Mouse (Mus musculus): ENCODE measurements around the gene Usp2. TPM values are rescaled to one million over a fixed set of nuclear protein-coding genes. Genes with fewer than 3 reads are reported as not detected.

Gene Usp2
- total and polyA plus RNA-seq, 3 experiments: 3.6 to 13.9 TPM; not detected in 1

DNA sequence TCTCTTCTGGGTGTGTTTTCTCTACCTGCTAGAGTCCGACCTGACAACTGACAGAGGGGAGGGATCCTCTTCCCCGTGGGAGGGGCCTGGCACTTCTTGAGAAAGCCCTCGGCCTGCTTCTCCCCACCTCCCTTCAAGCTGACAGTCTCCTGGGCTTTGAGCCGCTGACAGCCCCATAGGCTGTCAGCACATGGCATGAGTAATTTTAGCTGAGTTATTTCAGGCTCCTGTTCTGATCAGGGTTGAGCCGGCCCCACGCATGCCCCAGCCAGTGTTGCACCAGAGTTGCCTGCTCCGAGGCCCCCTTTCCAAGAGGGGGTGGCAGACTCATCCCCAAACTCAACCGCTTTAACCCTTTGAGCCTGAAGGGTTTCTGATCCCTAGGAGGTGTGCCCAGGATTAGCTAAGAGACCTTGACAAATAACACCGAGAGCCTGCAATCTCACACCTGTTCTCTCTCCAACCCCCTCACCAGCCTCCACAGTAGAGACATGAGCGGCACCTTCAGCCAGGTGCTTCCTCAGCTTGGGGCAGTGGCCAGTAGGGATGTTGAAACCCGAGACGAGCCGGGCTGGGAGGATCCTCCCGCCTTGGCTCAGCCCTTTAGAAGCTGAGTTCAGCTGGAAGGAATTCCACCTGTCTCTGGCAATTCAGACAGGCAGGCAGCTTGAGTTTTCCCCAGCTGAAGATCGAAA is 21.1 kb downstream of the Usp2 start:
- Histone ChIP-seq H3K4me3 (ENCODE audit: control insufficient read depth in 1 of 2, insufficient read depth in 1 of 2, low read depth in 2 of 2, low read length in 2 of 2) (no peak overlapping the region), H3K79me2 (ENCODE audit: control insufficient read depth, insufficient read depth, low read length, poor library complexity) (no peaks in the 10 kb centered on the region; the same call in 1 of the 2 replicates), H3K27me3 (ENCODE audit: control insufficient read depth in 1 of 2, insufficient read depth in 2 of 2, low read length in 2 of 2) (no peaks in the 10 kb centered on the region), H3K36me3 (ENCODE audit: control insufficient read depth in 1 of 2, insufficient read depth in 2 of 2, low read length in 2 of 2) (peaks cover 0 to 7% of the 10 kb centered on the region in 2 experiments; a peak in 2 of 4 replicates), H3K4me1 (ENCODE audit: control insufficient read depth in 1 of 2, insufficient read depth in 2 of 2, low read length in 2 of 2) (peaks cover 0 to 25% of the 10 kb centered on the region in 2 experiments; a peak in 3 of 4 replicates), H3K9me3 (replicated peaks; ENCODE audit: insufficient read depth, low read length) (no peaks in the 10 kb centered on the region), H3K9ac (ENCODE audit: control insufficient read depth, low read depth, low read length, poor library complexity, severe bottlenecking) (no peak overlapping the region), H3K27ac (ENCODE audit: control insufficient read depth, low read depth, low read length) (no peak overlapping the region)
- no peak for DNase-seq (ENCODE audit: low read depth, low spot score)
- no peak for TF ChIP-seq MXI1 (IDR thresholded peaks at IDR 0.05; ENCODE audit: low read depth, low read length)
- TF ChIP-seq POLR2AphosphoS5 (IDR thresholded peaks at IDR 0.05; ENCODE audit: borderline replicate concordance, low read depth, low read length): no peak
- no peak for TF ChIP-seq BHLHE40 (IDR thresholded peaks at IDR 0.05; ENCODE audit: borderline replicate concordance, low read depth, low read length)
- TF ChIP-seq SIN3A (IDR thresholded peaks at IDR 0.05; ENCODE audit: low read length): no peak
- no peak for TF ChIP-seq E2F4 (IDR thresholded peaks at IDR 0.05; ENCODE audit: borderline replicate concordance, low read depth, low read length)
- TF ChIP-seq UBTF (IDR thresholded peaks at IDR 0.05; ENCODE audit: borderline replicate concordance, insufficient read depth, low read depth, low read length): no peak
- TF ChIP-seq POLR2A (IDR thresholded peaks at IDR 0.05; ENCODE audit: control insufficient read depth in 1 of 2, insufficient read depth in 1 of 2, low read depth in 1 of 2, low read length in 2 of 2, poor library complexity in 1 of 2): no peak
- TF ChIP-seq TAL1 (IDR thresholded peaks at IDR 0.05; ENCODE audit: low read length): no peak

DNA sequence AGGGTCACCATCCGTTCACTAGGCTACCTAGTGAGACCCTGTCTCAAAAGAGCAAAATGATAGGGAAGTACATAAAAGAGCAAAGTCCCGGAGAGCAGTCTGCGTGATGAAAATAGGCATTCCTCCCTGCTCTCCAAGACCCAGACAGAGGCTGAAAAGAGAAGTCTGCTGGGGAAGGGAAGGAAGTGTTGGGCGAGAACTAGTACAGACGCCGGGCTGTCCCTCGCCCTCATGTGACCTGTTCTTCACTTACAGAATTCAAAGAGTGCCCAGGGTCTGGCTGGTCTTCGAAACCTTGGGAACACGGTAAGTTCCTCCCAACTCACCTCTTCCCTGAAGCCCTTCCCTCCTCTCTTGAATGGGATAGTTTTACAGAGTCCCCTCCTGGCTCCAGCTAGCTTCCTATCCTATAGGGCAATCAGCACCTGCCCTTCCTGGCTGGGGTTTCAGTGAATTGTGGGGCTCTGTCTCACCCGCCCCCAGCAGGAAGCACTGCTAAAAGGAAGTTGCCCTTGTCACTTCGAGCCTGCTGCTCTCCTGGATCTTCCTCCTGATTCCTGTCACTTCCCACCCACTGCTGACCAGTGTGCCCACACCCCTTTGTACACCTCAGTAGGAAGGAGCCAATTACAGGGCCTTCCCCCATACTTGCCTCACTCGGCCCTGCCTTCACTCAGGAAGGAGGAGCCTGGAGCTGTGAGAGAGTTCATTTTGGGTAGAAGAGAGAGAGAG is 22.2 kb downstream of the Usp2 start:
- no peaks in the 10 kb centered on the region for H3K9me3 ChIP-seq (replicated peaks; ENCODE audit: insufficient read depth, low read length)
- H3K4me3 ChIP-seq (ENCODE audit: control insufficient read depth in 1 of 2, insufficient read depth in 1 of 2, low read depth in 2 of 2, low read length in 2 of 2): peak overlapping the region; percentile 0 to 20; a peak in 2 of 4 replicates
- H3K9ac ChIP-seq (ENCODE audit: control insufficient read depth, low read depth, low read length, poor library complexity, severe bottlenecking): peak overlapping the region; percentile 32
- H3K36me3 ChIP-seq (ENCODE audit: control insufficient read depth in 1 of 2, insufficient read depth in 2 of 2, low read length in 2 of 2): peaks cover 0 to 7% of the 10 kb centered on the region in 2 experiments; a peak in 2 of 4 replicates
- no peaks in the 10 kb centered on the region for H3K27me3 ChIP-seq (ENCODE audit: control insufficient read depth in 1 of 2, insufficient read depth in 2 of 2, low read length in 2 of 2)
- peaks cover 0 to 19% of the 10 kb centered on the region in 2 experiments; a peak in 2 of 4 replicates for H3K4me1 ChIP-seq (ENCODE audit: control insufficient read depth in 1 of 2, insufficient read depth in 2 of 2, low read length in 2 of 2)
- peak overlapping the region; percentile 63 for H3K27ac ChIP-seq (ENCODE audit: control insufficient read depth, low read depth, low read length)
- DNase-seq (ENCODE audit: low read depth, low spot score): peak; percentile 78
- H3K79me2 ChIP-seq (ENCODE audit: control insufficient read depth, insufficient read depth, low read length, poor library complexity): no peaks in the 10 kb centered on the region; the same call in 1 of the 2 replicates
- TF ChIP-seq MXI1 (IDR thresholded peaks at IDR 0.05; ENCODE audit: low read depth, low read length): no peak
- TF ChIP-seq MYC (IDR thresholded peaks at IDR 0.05; ENCODE audit: low read depth, low read length): no peak
- no peak for TF ChIP-seq TAL1 (IDR thresholded peaks at IDR 0.05; ENCODE audit: low read length)
- TF ChIP-seq JUND (IDR thresholded peaks at IDR 0.05; ENCODE audit: low read depth, low read length): no peak
- TF ChIP-seq SIN3A (IDR thresholded peaks at IDR 0.05; ENCODE audit: low read length): peak; percentile 56; the same call in 1 of the 2 replicates
- no peak for TF ChIP-seq GATA1 (IDR thresholded peaks at IDR 0.05; ENCODE audit: low read depth, low read length)
- no peak for TF ChIP-seq HCFC1 (IDR thresholded peaks at IDR 0.05; ENCODE audit: low read depth, low read length)
- TF ChIP-seq MAFK (IDR thresholded peaks at IDR 0.05; ENCODE audit: borderline replicate concordance, low read depth, low read length): no peak
- no peak for TF ChIP-seq ZMIZ1 (IDR thresholded peaks at IDR 0.05; ENCODE audit: low read depth, low read length)
- no peak for TF ChIP-seq RAD21 (IDR thresholded peaks at IDR 0.05; ENCODE audit: low read depth, low read length)
- no peak for TF ChIP-seq MYB (IDR thresholded peaks at IDR 0.05; ENCODE audit: low read depth, low read length)
- TF ChIP-seq GABPA (IDR thresholded peaks at IDR 0.05; ENCODE audit: low read depth, low read length): no peak
- TF ChIP-seq ELF1 (IDR thresholded peaks at IDR 0.05; ENCODE audit: low read depth, low read length): peak; percentile 29; the same call in 1 of the 2 replicates
- TF ChIP-seq MEF2A (IDR thresholded peaks at IDR 0.05; ENCODE audit: extremely low read depth, insufficient replicate concordance, low read depth, low read length, poor library complexity, severe bottlenecking): no peak
- no peak for TF ChIP-seq ETS1 (IDR thresholded peaks at IDR 0.05; ENCODE audit: low read depth, low read length)
- TF ChIP-seq MAZ (IDR thresholded peaks at IDR 0.05; ENCODE audit: low read depth, low read length): no peak
- TF ChIP-seq SMC3 (IDR thresholded peaks at IDR 0.05; ENCODE audit: low read depth, low read length): no peak
- no peak for TF ChIP-seq POLR2AphosphoS2 (IDR thresholded peaks at IDR 0.05; ENCODE audit: low read length)
- no peak; the same call in 1 of the 2 replicates for TF ChIP-seq TBP (IDR thresholded peaks at IDR 0.05; ENCODE audit: low read depth, low read length)
- no peak for TF ChIP-seq RCOR1 (IDR thresholded peaks at IDR 0.05; ENCODE audit: low read depth, low read length)
- no peak for TF ChIP-seq ZKSCAN1 (IDR thresholded peaks at IDR 0.05; ENCODE audit: low read depth, low read length)
- no peak; a peak in 1 of 4 replicates for TF ChIP-seq POLR2A (IDR thresholded peaks at IDR 0.05; ENCODE audit: control insufficient read depth in 1 of 2, insufficient read depth in 1 of 2, low read depth in 1 of 2, low read length in 2 of 2, poor library complexity in 1 of 2)
- no peak for TF ChIP-seq POLR2AphosphoS5 (IDR thresholded peaks at IDR 0.05; ENCODE audit: borderline replicate concordance, low read depth, low read length)
- TF ChIP-seq USF2 (IDR thresholded peaks at IDR 0.05; ENCODE audit: borderline replicate concordance in 1 of 2, insufficient read depth in 1 of 2, low read depth in 1 of 2, low read length in 2 of 2): 0 out of 4 replicates have a peak, but pooled peaks of 1 of the 2 experiments have one; percentile 54

All from MEL (cell line).